Mouse (Mus musculus) cortical plate, adult 2 months (tissue): ENCODE results near the gene Mgmt.

Experiments used
- CTCF ChIP-seq: fragments of 200-500 bp; IDR thresholded peaks from 2 replicates; pipeline ENCODE4 v1.5.1; 2011; ENCODE audit warnings: mild to moderate bottlenecking, control low read depth, low read length; ENCODE audit not compliant: insufficient read depth; ENCODE audit errors: extremely low read depth
- POLR2A ChIP-seq: fragments of 200-500 bp; IDR thresholded peaks from 2 replicates; pipeline ENCODE4 v1.6.1; 2011; ENCODE audit warnings: mild to moderate bottlenecking, low read length, control low read depth; ENCODE audit not compliant: insufficient read depth; ENCODE audit errors: extremely low read depth

DNA sequence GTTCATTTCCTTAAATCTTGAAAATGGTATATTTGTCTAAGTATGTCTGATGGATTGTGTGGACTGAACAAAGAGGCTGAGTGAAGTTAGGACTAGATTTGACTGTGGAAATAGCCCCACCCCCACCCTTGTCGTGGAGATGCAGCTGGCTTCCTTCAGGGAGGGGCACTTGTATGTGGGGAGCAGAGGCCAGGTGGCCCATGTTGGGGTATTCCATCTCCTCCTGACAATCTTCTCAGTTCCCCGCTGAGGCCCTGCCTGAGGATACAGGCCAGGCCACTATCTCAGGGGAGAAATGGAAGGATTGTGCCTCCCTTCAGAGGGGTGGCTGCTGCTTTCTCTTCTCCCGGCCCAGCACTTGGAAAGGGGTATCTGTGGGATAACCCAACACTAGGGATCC is 58.8 kb downstream of the Mgmt start:
- TF ChIP-seq POLR2A (no peak), CTCF (no peak)
